Mouse (Mus musculus) embryonic fibroblast, embryonic 13.5 days (primary cell): ENCODE measurements at regions not wholly inside any gene's neighbourhood (a gene's known extent, or its start where the extent isn't known, plus 50 kb on each side); places are given as distances from the start of the nearest gene placed in this dataset.

ENCODE experiments used
- H3K27ac ChIP-seq: 2 replicates; pipeline ENCODE4 v1.5.1; 2012; ENCODE audit warnings: low read length, control low read depth, inconsistent platforms; ENCODE audit not compliant: insufficient read depth
- H3K4me1 ChIP-seq: 2 replicates; pipeline ENCODE4 v1.6.1; 2011; ENCODE audit warnings: low read length; ENCODE audit not compliant: control insufficient read depth, insufficient read depth
- H3K4me3 ChIP-seq: 2 replicates; pipeline ENCODE4 v1.5.1; 2011; ENCODE audit warnings: mild to moderate bottlenecking, control low read depth, low read length; ENCODE audit not compliant: insufficient read depth
- CTCF ChIP-seq: IDR thresholded peaks from 2 replicates; pipeline ENCODE4 v1.5.1; 2011; ENCODE audit warnings: mild to moderate bottlenecking, control low read depth, low read length, moderate library complexity, borderline replicate concordance; ENCODE audit not compliant: insufficient read depth
- POLR2A ChIP-seq: IDR thresholded peaks from 2 replicates; pipeline ENCODE4 v1.6.1; 2011; ENCODE audit warnings: low read depth, mild to moderate bottlenecking, control low read depth, low read length, moderate library complexity

- no peaks in the 10 kb centered on the region for H3K4me1 ChIP-seq
- no peak overlapping the region for H3K27ac ChIP-seq
- no peak for TF ChIP-seq POLR2A
- no peak for TF ChIP-seq CTCF
- no peak overlapping the region for H3K4me3 ChIP-seq
Measured at GRCm38 (mm10) chr7:111214226-111214906, 131.5 kb upstream of the Eif4g2 start.

DNA sequence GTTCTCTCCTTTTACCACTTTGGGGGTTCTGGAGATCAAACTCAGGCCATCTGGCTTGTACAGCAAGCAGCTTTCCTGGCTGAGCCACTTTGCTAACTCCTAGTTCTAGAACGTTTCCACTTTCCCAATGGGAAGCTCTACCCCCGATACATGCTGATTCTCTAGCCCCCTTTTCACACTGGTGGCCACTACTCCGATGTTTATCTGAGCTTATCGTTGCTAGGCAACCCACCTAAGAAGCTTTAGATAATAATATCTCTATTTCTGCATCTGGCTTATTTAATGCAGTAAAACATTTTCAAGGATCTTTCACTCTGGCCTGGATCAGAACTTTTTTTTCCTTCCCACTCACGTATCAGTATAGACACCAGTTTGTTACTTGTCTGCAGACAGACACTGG lies 129.4 kb upstream of the Eif4g2 start:
- no peak for TF ChIP-seq CTCF
- no peak for TF ChIP-seq POLR2A
- no peak overlapping the region for H3K4me3 ChIP-seq
- no peak overlapping the region for H3K27ac ChIP-seq
- no peaks in the 10 kb centered on the region for H3K4me1 ChIP-seq

- Histone ChIP-seq H3K4me3 (no peak overlapping the region), H3K4me1 (no peaks in the 10 kb centered on the region), H3K27ac (no peak overlapping the region)
- TF ChIP-seq POLR2A (no peak), CTCF (no peak)
Measured at GRCm38 (mm10) chr7:111211641-111212040, 128.8 kb upstream of the Eif4g2 start.

GRCm38 (mm10) chr7:111210282-111210681 lies 127.5 kb upstream of the Eif4g2 start:
- H3K4me1 ChIP-seq, result no peaks in the 10 kb centered on the region
- TF ChIP-seq POLR2A (no peak), CTCF (no peak)
- H3K4me3 ChIP-seq, result no peak overlapping the region
- no peak overlapping the region for H3K27ac ChIP-seq

- no peaks in the 10 kb centered on the region for H3K4me1 ChIP-seq
- TF ChIP-seq CTCF (no peak), POLR2A (no peak)
- H3K27ac ChIP-seq, result no peak overlapping the region
- no peak overlapping the region for H3K4me3 ChIP-seq
Measured at GRCm38 (mm10) chr7:111205876-111206275, 123.0 kb upstream of the Eif4g2 start.

DNA sequence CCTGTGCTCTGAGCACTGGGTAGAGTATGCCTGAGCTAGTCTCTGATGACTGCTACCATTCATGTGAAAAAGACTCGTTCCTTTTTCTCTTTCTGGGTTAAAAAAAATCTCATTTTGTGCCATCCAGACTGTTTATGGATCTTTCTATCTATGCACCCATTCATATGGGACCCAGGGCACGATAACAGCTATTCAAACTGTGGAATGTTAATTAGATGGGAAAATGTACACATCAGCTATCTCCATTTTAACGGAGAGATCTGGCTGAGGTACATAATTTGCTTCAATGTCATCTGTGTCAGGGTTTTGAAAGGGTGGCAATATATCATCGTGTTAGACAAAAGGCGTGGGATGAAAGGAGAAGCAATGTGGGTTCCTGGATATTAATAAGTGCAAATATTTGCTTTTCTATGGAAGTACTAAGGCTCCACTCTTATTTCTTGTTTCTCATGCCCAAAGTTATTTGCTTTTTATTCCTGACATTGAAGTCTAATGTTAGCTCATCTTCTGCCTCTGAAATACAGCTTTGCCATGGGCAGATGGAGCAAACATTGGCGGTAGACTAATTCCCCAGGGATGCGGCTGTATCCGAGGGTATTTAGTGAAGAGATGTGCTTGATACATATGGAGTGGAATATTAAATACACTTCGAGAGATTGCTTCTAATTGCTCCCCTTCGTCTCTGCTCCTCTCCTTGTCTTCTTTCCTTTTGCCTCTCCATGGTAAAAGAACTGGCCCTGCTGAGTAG lies 116.0 kb upstream of the Eif4g2 start:
- TF ChIP-seq CTCF (no peak), POLR2A (no peak)
- H3K27ac ChIP-seq, result no peak overlapping the region
- H3K4me1 ChIP-seq, result no peaks in the 10 kb centered on the region
- H3K4me3 ChIP-seq, result no peak overlapping the region

- TF ChIP-seq POLR2A, result no peak
- TF ChIP-seq CTCF, result no peak
- H3K4me1 ChIP-seq, result 0 out of 2 replicates have a peak, but pooled peaks cover 2% of the 10 kb centered on the region
- no peak overlapping the region for H3K27ac ChIP-seq
Measured at GRCm38 (mm10) chr7:111191674-111192073, 108.8 kb upstream of the Eif4g2 start.

GRCm38 (mm10) chr7:111191216-111191615 lies 108.4 kb upstream of the Eif4g2 start:
- H3K4me3 ChIP-seq, result no peak overlapping the region
- 0 out of 2 replicates have a peak, but pooled peaks cover 2% of the 10 kb centered on the region for H3K4me1 ChIP-seq
- no peak overlapping the region for H3K27ac ChIP-seq
- no peak for TF ChIP-seq CTCF
- no peak for TF ChIP-seq POLR2A

More at GRCm38 (mm10) chr7:111191674-111192073, 108.8 kb upstream of the Eif4g2 start:
- H3K4me3 ChIP-seq, result no peak overlapping the region

DNA sequence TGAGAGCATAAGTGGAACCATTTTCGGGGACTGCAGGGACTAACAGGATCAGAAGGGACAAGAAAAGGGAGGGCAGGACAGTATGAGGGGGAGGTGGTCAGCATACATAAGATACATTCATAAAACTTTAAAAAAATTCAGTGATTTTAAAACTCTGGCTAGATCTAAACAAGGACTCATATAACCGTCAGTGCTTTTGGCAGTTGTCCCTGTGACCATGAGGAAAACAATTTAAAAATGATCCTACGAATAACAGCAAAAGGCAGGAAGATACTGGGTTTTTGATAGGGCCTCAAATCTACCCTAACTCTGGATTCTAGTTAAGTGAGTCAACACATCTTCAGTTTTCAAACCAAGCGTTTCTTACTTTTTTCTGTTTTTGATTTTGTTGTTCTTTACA lies 106.9 kb upstream of the Eif4g2 start:
- TF ChIP-seq POLR2A (no peak), CTCF (no peak)
- H3K4me1 ChIP-seq, result 0 out of 2 replicates have a peak, but pooled peaks cover 2% of the 10 kb centered on the region
- peak overlapping the region; percentile 53; the same call in 1 of the 2 replicates for H3K27ac ChIP-seq
- H3K4me3 ChIP-seq, result no peak overlapping the region

GRCm38 (mm10) chr7:111185954-111186353 lies 103.1 kb upstream of the Eif4g2 start:
- no peak for TF ChIP-seq POLR2A
- no peak for TF ChIP-seq CTCF
- Histone ChIP-seq H3K4me3 (no peak overlapping the region), H3K4me1 (0 out of 2 replicates have a peak, but pooled peaks cover 2% of the 10 kb centered on the region), H3K27ac (no peak overlapping the region)
